Mouse (Mus musculus) gonadal fat pad, adult 2 months (tissue): ENCODE data around the gene 1700016C15Rik. TPM values are rescaled to one million over a fixed set of nuclear protein-coding genes. Genes with fewer than 3 reads are reported as not detected.
A peak's percentile ranks its signal among the peaks of the same experiment; 100 is the strongest.

Experiments used
- DNase-seq: peaks from one replicate; pipeline ENCODE4 v3.0.0-alpha.2; 2012; ENCODE audit warnings: low read depth
- polyA plus RNA-seq: library from polyadenylated mRNA; depleted of rRNA; stranded (reverse); fragments of >200 nt; gene quantifications from 2 replicates; pipeline ENCODE4 v1.2.3, GENCODE M21; 2012; rRNA removed

Gene 1700016C15Rik
- polyA plus RNA-seq, 1 experiment, result 0.26 TPM

- peak; percentile 75 for DNase-seq
Observed at GRCm38 (mm10) chr1:177796193-177796939, 66.8 kb downstream of the 1700016C15Rik start, which contains the start of gene Adss. Gene Adss (minus strand): TSS chr1:177796511.

- no peak for DNase-seq
Observed at GRCm38 (mm10) chr1:177797151-177797755, 67.6 kb downstream of the 1700016C15Rik start.

Other genes starting within 250 kb of the 1700016C15Rik start
- 12.3 and 17.8 TPM in 2 replicates for gene Adss, start 66.7 kb downstream of the 1700016C15Rik start, polyA plus RNA-seq